Mouse (Mus musculus) intestine, postnatal 0 days (tissue): ENCODE measurements at regions not wholly inside any gene's neighbourhood (a gene's known extent, or its start where the extent isn't known, plus 50 kb on each side); places are given as distances from the start of the nearest gene placed in this dataset.

Experiments
- ATAC-seq: fragments of 200-750 bp; cut with Nextera tagmentation; 2 replicates; pipeline ENCODE4 v1.8.0; 2017; ENCODE audit warnings: mild to moderate bottlenecking, moderate TSS enrichment, moderate library complexity
- H3K27ac ChIP-seq: fragments of 300-500 bp; sonication (generic); 2 replicates; pipeline ENCODE4 v1.5.1; 2014; ENCODE audit warnings: mild to moderate bottlenecking, low read depth, low read length, moderate library complexity
- H3K27me3 ChIP-seq: fragments of 300-500 bp; sonication (generic); replicated peaks from 2 replicates; pipeline ENCODE4 v1.6.1; 2014; ENCODE audit warnings: low read length, mixed read lengths; ENCODE audit not compliant: control insufficient read depth, insufficient read depth
- H3K36me3 ChIP-seq: fragments of 300-500 bp; sonication (generic); 2 replicates; pipeline ENCODE4 v1.6.1; 2014; ENCODE audit warnings: mild to moderate bottlenecking, moderate library complexity; ENCODE audit not compliant: control insufficient read depth, insufficient read depth
- H3K4me1 ChIP-seq: fragments of 300-500 bp; sonication (generic); replicated peaks from 2 replicates; pipeline ENCODE4 v1.6.1; 2014; ENCODE audit warnings: antibody characterized with exemption, low read length, mixed read lengths; ENCODE audit not compliant: control insufficient read depth, insufficient read depth
- H3K4me2 ChIP-seq: fragments of 300-500 bp; sonication (generic); replicated peaks from 2 replicates; pipeline ENCODE4 v1.6.1; 2014; ENCODE audit warnings: low read depth, mild to moderate bottlenecking, moderate library complexity
- H3K4me3 ChIP-seq: fragments of 300-500 bp; sonication (generic); 2 replicates; pipeline ENCODE4 v1.5.1; 2014; ENCODE audit warnings: low read depth, low read length
- H3K9ac ChIP-seq: fragments of 300-500 bp; sonication (generic); 2 replicates; pipeline ENCODE4 v1.6.1; 2014; ENCODE audit warnings: mild to moderate bottlenecking, low read depth, low read length
- H3K9me3 ChIP-seq: fragments of 300-500 bp; sonication (generic); 2 replicates; pipeline ENCODE4 v1.6.1; 2016; ENCODE audit warnings: mixed run types; ENCODE audit not compliant: control insufficient read depth
- CTCF ChIP-seq: sonication (generic); IDR thresholded peaks from 2 replicates; pipeline ENCODE4 v1.5.1; 2016; ENCODE audit warnings: low read depth, mild to moderate bottlenecking, control low read depth, antibody characterized with exemption, moderate library complexity
- WGBS: fragments of 180-500 bp; shearing (Covaris S2); extraction: QIAGEN DNeasy Blood & Tissue Kit; methylation state at CpG from one replicate; pipeline ENCODE4 v1.1.7; 2014; 5-methylcytosine and 5-hydroxymethylcytosine counted together

DNA sequence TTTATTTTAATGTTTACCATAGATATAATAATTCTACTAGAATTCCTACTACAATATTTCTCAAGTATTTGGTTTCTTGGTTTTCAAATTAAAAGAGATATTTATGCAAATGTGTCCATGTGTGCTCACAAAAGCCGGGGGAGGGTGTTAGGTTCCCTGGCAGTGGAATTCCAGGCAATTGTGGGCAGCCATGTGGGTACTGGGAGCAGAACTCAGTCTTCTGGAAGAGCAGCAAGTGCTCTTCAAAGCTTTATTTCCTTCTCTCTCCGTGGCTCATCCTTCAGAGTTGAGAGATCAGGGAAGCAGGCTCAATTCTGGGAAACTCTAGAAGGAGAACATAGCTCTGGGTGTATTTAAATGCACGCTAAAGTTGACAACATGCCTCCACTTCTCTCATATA, 178.8 kb upstream of the Fat4 start:
- no peaks in the 10 kb centered on the region for H3K27me3 ChIP-seq
- no peak overlapping the region for H3K9ac ChIP-seq
- no peak for TF ChIP-seq CTCF
- no peaks in the 10 kb centered on the region for H3K9me3 ChIP-seq
- ATAC-seq = no peak
- 75% methylated on average over 3 of the region's 3 CpGs for WGBS
- H3K36me3 ChIP-seq = no peaks in the 10 kb centered on the region
- no peak overlapping the region for H3K27ac ChIP-seq
- no peak overlapping the region for H3K4me3 ChIP-seq
- H3K4me1 ChIP-seq = no peaks in the 10 kb centered on the region
- H3K4me2 ChIP-seq = no peak overlapping the region

DNA sequence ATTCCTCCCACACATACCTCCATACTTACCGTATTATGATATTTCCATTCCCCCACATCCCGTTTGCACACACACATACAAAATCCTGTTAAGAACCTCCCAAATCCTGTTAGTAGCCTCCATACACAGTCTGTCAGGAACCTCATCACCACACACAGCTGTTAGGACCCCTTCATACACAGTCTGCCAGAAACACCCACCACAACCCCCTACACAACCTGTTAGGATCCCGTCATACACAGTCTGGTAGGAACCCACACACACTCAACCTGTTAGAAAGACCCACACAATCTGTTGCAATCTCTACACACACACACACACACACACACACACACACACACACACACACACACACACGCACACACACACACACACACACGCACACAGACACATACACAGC, 187.5 kb upstream of the Fat4 start:
- Histone ChIP-seq H3K27me3 (no peaks in the 10 kb centered on the region), H3K4me2 (no peak overlapping the region), H3K4me3 (no peak overlapping the region), H3K36me3 (no peaks in the 10 kb centered on the region), H3K9ac (no peak overlapping the region), H3K27ac (no peak overlapping the region), H3K9me3 (no peaks in the 10 kb centered on the region), H3K4me1 (no peaks in the 10 kb centered on the region)
- WGBS = 94% methylated on average over 4 of the region's 5 CpGs
- no peak for ATAC-seq
- no peak for TF ChIP-seq CTCF

DNA sequence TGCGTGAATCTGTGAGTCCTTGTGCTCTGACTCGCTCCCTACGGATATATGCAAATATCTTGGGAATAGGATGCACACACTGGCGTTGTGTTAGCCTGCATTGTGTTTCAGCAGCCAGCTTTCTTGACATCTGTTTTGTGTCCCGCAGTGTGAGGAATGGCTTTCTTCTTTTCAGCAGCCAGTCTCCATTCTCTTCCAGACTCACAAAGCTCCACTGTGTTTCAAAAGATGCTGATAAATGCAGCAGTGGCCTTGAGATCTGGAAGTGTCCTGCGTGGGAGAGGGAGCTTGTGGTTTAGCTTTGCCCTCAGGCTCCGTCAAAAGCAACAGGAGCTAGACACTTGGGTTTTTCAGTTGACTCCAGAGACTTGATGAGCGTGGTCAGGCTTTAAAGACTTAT, 188.9 kb upstream of the Fat4 start:
- H3K36me3 ChIP-seq = no peaks in the 10 kb centered on the region

GRCm38 (mm10) chr3:38697349-38697748, 189.4 kb upstream of the Fat4 start:
- no peaks in the 10 kb centered on the region for H3K9me3 ChIP-seq
- no peak overlapping the region for H3K9ac ChIP-seq
- H3K4me1 ChIP-seq = no peaks in the 10 kb centered on the region
- no peak for ATAC-seq
- no peak for TF ChIP-seq CTCF
- H3K4me2 ChIP-seq = no peak overlapping the region
- no peak overlapping the region for H3K27ac ChIP-seq
- WGBS = 63% methylated on average over 2 of the region's 2 CpGs
- no peak overlapping the region for H3K4me3 ChIP-seq
- H3K27me3 ChIP-seq = no peaks in the 10 kb centered on the region
- no peaks in the 10 kb centered on the region for H3K36me3 ChIP-seq

More for the DNA sequence above, 188.9 kb upstream of the Fat4 start:
- H3K27me3 ChIP-seq = no peaks in the 10 kb centered on the region
- H3K4me3 ChIP-seq = no peak overlapping the region
- no peaks in the 10 kb centered on the region for H3K9me3 ChIP-seq
- H3K4me1 ChIP-seq = no peaks in the 10 kb centered on the region
- no peak overlapping the region for H3K9ac ChIP-seq
- no peak overlapping the region for H3K4me2 ChIP-seq
- no peak overlapping the region for H3K27ac ChIP-seq
- no peak for ATAC-seq
- no peak for TF ChIP-seq CTCF
- WGBS = 50% methylated on average over 8 of the region's 8 CpGs

DNA sequence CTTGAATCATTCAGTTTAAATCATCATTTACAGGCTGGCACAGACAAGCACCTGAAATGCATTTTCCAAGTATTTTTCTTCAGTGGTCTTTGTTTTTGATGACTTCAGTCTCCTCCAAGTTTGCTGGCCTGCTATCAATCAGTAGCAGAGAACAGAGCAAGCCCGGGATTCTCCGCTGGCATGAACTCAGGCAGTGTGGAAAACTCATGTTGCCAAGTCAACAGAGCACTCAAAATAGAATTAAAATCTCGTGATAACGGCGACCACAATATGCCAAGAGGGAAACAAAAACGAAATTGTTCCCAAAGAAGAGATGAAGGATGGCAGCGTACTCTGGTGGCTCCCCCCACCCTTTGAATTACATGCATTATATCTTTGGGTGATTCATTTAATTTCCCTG, 190.9 kb upstream of the Fat4 start:
- H3K9ac ChIP-seq = no peak overlapping the region
- no peaks in the 10 kb centered on the region for H3K4me1 ChIP-seq
- H3K27me3 ChIP-seq = no peaks in the 10 kb centered on the region
- no peaks in the 10 kb centered on the region for H3K36me3 ChIP-seq
- no peak overlapping the region for H3K4me2 ChIP-seq
- no peak overlapping the region for H3K4me3 ChIP-seq
- H3K9me3 ChIP-seq = no peaks in the 10 kb centered on the region
- no peak for ATAC-seq
- 81% methylated on average over 7 of the region's 7 CpGs for WGBS
- TF ChIP-seq CTCF = no peak
- no peak overlapping the region for H3K27ac ChIP-seq

DNA sequence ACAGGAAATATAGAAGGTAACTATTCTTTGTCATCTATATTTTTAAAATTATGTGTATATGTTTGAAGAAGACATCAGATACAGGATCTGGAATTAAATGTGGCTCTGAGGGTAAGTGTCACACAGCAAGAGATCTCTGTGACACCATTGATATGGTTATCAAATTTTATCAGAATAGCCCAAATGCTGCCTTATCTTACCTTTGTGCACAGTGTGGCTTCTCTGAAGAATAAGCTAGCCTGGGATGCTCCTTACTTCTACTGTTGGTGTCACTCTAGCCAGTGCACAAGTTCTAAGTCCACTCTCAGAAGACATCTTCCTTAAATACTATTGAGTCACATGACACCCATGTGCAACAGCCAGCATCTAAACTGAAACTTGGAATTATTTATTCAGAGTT, 194.0 kb upstream of the Fat4 start:
- ATAC-seq = no peak
- no peak overlapping the region for H3K4me3 ChIP-seq
- H3K27me3 ChIP-seq = no peaks in the 10 kb centered on the region
- H3K9ac ChIP-seq = no peak overlapping the region
- H3K4me2 ChIP-seq = no peak overlapping the region
- TF ChIP-seq CTCF = no peak
- no peaks in the 10 kb centered on the region for H3K4me1 ChIP-seq
- no peak overlapping the region for H3K27ac ChIP-seq
- H3K36me3 ChIP-seq = no peaks in the 10 kb centered on the region
- H3K9me3 ChIP-seq = no peaks in the 10 kb centered on the region
